Comparison of ENCODE assay signal across 21 mouse cellular contexts in the genomic region with DNA sequence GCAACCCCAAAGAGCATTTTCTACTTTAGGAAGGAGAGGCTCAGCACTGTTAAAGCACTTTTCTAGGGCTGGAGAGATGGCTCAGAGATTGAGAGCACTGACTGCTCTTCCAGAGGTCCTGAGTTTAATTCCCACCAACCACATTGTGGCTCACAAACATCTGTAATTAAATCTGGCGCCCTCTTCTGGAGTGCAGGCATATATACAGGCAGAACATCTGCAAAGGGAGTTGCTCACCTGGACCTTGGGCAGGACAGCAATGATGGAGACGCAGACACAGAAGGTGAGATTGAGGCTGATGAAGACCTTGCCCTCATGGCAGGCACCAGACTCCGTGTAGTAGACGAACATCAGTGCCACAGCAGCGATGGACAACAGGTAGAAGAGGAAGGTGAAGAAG. TPM values are rescaled to one million over a fixed set of nuclear protein-coding genes. Genes with fewer than 3 reads are reported as not detected.
DNase-seq lines count a peak whose midpoint lies in the region; ATAC-seq and TF ChIP-seq lines count a peak whose summit lies in the region.
"Had no signal": no experiment of that assay in that cellular context is flagged by ENCODE, and none has a peak within 500 bp of the region (broad histone marks: within the 10 kb centered on the region; RNA-seq: fewer than 3 reads in every experiment).

No protein-coding gene starts in this region.

- no peaks in the 10 kb centered on the region for H3K36me3 ChIP-seq in heart, adult 2 months (ENCODE audit: control insufficient read depth, insufficient read depth, low read length)
- no peaks in the 10 kb centered on the region for H3K36me3 ChIP-seq in liver, embryonic 14.5 days (replicated peaks; ENCODE audit: control insufficient read depth, insufficient read depth, low read depth)
- H3K36me3 ChIP-seq in liver, embryonic 11.5 days (ENCODE audit: control insufficient read depth, insufficient read depth, low read length): no peaks in the 10 kb centered on the region
- H3K36me3 ChIP-seq in CH12.LX (replicated peaks in 1 of 2; ENCODE audit: control insufficient read depth in 1 of 2, insufficient read depth in 1 of 2, low read length in 1 of 2): no peaks in the 10 kb centered on the region
- H3K36me3 ChIP-seq in midbrain, embryonic 10.5 days: peaks cover 76% of the 10 kb centered on the region
- H3K36me3 ChIP-seq: heart, embryonic 13.5 days had no signal

- TF ChIP-seq EP300 in heart, adult 2 months (IDR thresholded peaks at IDR 0.05; ENCODE audit: insufficient read depth, low read depth, low read length): no peak
- no peak for TF ChIP-seq EP300 in liver, embryonic 14.5 days (IDR thresholded peaks at IDR 0.05; ENCODE audit: low read depth)
- no peak for TF ChIP-seq EP300 in CH12.LX (IDR thresholded peaks at IDR 0.05; ENCODE audit: low read length)

- TF ChIP-seq POLR2A in heart, adult 2 months (IDR thresholded peaks at IDR 0.05; ENCODE audit: insufficient read depth, low read depth, low read length): no peak
- TF ChIP-seq POLR2A in CH12.LX (IDR thresholded peaks at IDR 0.05; ENCODE audit: low read depth, low read length): no peak
- TF ChIP-seq POLR2A in bone marrow macrophage, adult 2 months (IDR thresholded peaks at IDR 0.05; ENCODE audit: borderline replicate concordance, low read depth, low read length): no peak

- H3K4me3 ChIP-seq in heart, adult 2 months: no peak overlapping the region
- H3K4me3 ChIP-seq in liver, embryonic 14.5 days (ENCODE audit: insufficient read depth in 1 of 2, low read depth in 2 of 2, low read length in 2 of 2): no peak overlapping the region
- no peak overlapping the region for H3K4me3 ChIP-seq in liver, embryonic 11.5 days (ENCODE audit: low read depth, low read length)
- H3K4me3 ChIP-seq in CH12.LX (replicated peaks in 1 of 3; ENCODE audit: low read depth in 2 of 3, low read length in 2 of 3, poor library complexity in 1 of 3): no peak overlapping the region
- no peak overlapping the region for H3K4me3 ChIP-seq in bone marrow macrophage, adult 2 months (ENCODE audit: insufficient read depth, low read length)
- no peak overlapping the region for H3K4me3 ChIP-seq in midbrain, embryonic 10.5 days
- H3K4me3 ChIP-seq: forebrain, embryonic 15.5 days; heart, embryonic 13.5 days; hindbrain, embryonic 13.5 days; kidney, embryonic 15.5 days; megakaryocyte, embryonic 14.5 days; myocyte had no signal

- 30% methylated on average over 5 of the region's 5 CpGs for WGBS in heart, adult 2 months
- 18% methylated on average over 5 of the region's 5 CpGs for WGBS in liver, embryonic 14.5 days (ENCODE audit: insufficient replicate concordance)
- 31% methylated on average over 5 of the region's 5 CpGs for WGBS in liver, embryonic 11.5 days
- 36% methylated on average over 5 of the region's 5 CpGs for WGBS in midbrain, embryonic 10.5 days

- H3K79me2 ChIP-seq in heart, adult 2 months (replicated peaks; ENCODE audit: control insufficient read depth, insufficient read depth, low read length): no peaks in the 10 kb centered on the region
- no peaks in the 10 kb centered on the region for H3K79me2 ChIP-seq in CH12.LX (replicated peaks; ENCODE audit: control insufficient read depth, extremely low read depth, insufficient read depth, poor library complexity, severe bottlenecking)

- peak; percentile 57 for TF ChIP-seq CTCF in heart, adult 2 months (IDR thresholded peaks at IDR 0.05)
- peak; percentile 74 for TF ChIP-seq CTCF in liver, embryonic 14.5 days (IDR thresholded peaks at IDR 0.05; ENCODE audit: low read depth)
- TF ChIP-seq CTCF in CH12.LX (conservative IDR thresholded peaks at IDR 0.05 in 1 of 2, IDR thresholded peaks at IDR 0.05 in 1 of 2; ENCODE audit: low read depth in 2 of 2, low read length in 2 of 2): peak in 1 of 2 experiments; percentile 53; a peak in 3 of 4 replicates
- TF ChIP-seq CTCF in bone marrow macrophage, adult 2 months (IDR thresholded peaks at IDR 0.05; ENCODE audit: low read depth, low read length): peak; percentile 55

- intact Hi-C loops in heart, adult 2 months (cut with DNase I): no loop called here
- intact Hi-C loops in heart, postnatal 10 days (cut with DNase I): no loop called here

- DNase-seq in heart, adult 2 months: no peak
- DNase-seq in heart, postnatal 10 days: no peak
- no peak for DNase-seq in liver, embryonic 14.5 days (ENCODE audit: low read depth in 3 of 3, low spot score in 3 of 3)
- no peak for DNase-seq in liver, embryonic 11.5 days (ENCODE audit: low spot score)
- DNase-seq in CH12.LX (ENCODE audit: extremely low read depth): peak; percentile 20
- DNase-seq in cerebellum, adult 9-10 months: no peak
- no peak for DNase-seq in midbrain, embryonic 10.5 days (ENCODE audit: low spot score)
- DNase-seq: adrenal gland, postnatal 25 days; cerebellum, adult 11 months; gastrocnemius, postnatal 14 days; lung, adult 2 months; right cerebral cortex, postnatal 14 days had no signal

- dilution Hi-C loops in CH12.LX (cut with MboI; ENCODE audit: extremely low pct_ligation_motif_present, extremely low pct_unique_long_range_greater_than_20kb, low sequenced_read_pairs): no loop called here

- ATAC-seq in liver, embryonic 14.5 days (ENCODE audit: insufficient read depth): no peak
- no peak for ATAC-seq in liver, embryonic 11.5 days (replicated peaks; ENCODE audit: low FRiP score)
- ATAC-seq: forebrain, embryonic 15.5 days had no signal

- no peak overlapping the region for H3K27ac ChIP-seq in heart, adult 2 months
- no peak overlapping the region for H3K27ac ChIP-seq in liver, embryonic 14.5 days
- no peak overlapping the region for H3K27ac ChIP-seq in liver, embryonic 11.5 days (ENCODE audit: low read depth, low read length)
- no peak overlapping the region for H3K27ac ChIP-seq in CH12.LX (ENCODE audit: insufficient read depth, low read depth)
- H3K27ac ChIP-seq in bone marrow macrophage, adult 2 months (ENCODE audit: insufficient read depth, low read depth, low read length): no peak overlapping the region
- no peak overlapping the region for H3K27ac ChIP-seq in midbrain, embryonic 10.5 days (replicated peaks)
- H3K27ac ChIP-seq: forebrain, embryonic 15.5 days; heart, embryonic 13.5 days; hindbrain, embryonic 13.5 days; kidney, embryonic 15.5 days had no signal

- H3K9me3 ChIP-seq in liver, embryonic 14.5 days (ENCODE audit: control insufficient read depth, low read length): no peaks in the 10 kb centered on the region
- no peaks in the 10 kb centered on the region for H3K9me3 ChIP-seq in liver, embryonic 11.5 days (ENCODE audit: control insufficient read depth, low read length)
- H3K9me3 ChIP-seq in CH12.LX (replicated peaks; ENCODE audit: low read length): peaks cover 5% of the 10 kb centered on the region
- no peaks in the 10 kb centered on the region for H3K9me3 ChIP-seq in midbrain, embryonic 10.5 days (replicated peaks)
- H3K9me3 ChIP-seq: forebrain, embryonic 15.5 days; heart, embryonic 13.5 days; hindbrain, embryonic 13.5 days; kidney, embryonic 15.5 days had no signal

- no peaks in the 10 kb centered on the region for H3K4me1 ChIP-seq in heart, adult 2 months (ENCODE audit: control insufficient read depth, insufficient read depth, low read length)
- no peaks in the 10 kb centered on the region for H3K4me1 ChIP-seq in liver, embryonic 14.5 days (replicated peaks; ENCODE audit: control insufficient read depth in 2 of 2, insufficient read depth in 2 of 2, low read length in 1 of 2)
- H3K4me1 ChIP-seq in liver, embryonic 11.5 days (replicated peaks; ENCODE audit: control insufficient read depth, insufficient read depth, low read length): no peaks in the 10 kb centered on the region; the same call in 1 of the 2 replicates
- peaks cover 3 to 8% of the 10 kb centered on the region in 2 experiments; a peak in 3 of 4 replicates for H3K4me1 ChIP-seq in CH12.LX (ENCODE audit: control insufficient read depth in 1 of 2, insufficient read depth in 2 of 2)
- no peaks in the 10 kb centered on the region for H3K4me1 ChIP-seq in bone marrow macrophage, adult 2 months (ENCODE audit: control insufficient read depth, insufficient read depth, low read length)
- peaks cover 18% of the 10 kb centered on the region for H3K4me1 ChIP-seq in midbrain, embryonic 10.5 days
- H3K4me1 ChIP-seq: heart, embryonic 13.5 days had no signal

- no peak for TF ChIP-seq RAD21 in CH12.LX (IDR thresholded peaks at IDR 0.05; ENCODE audit: low read depth, low read length)

- H3K9ac ChIP-seq in heart, adult 2 months (ENCODE audit: low read depth, low read length): no peak overlapping the region
- no peak overlapping the region for H3K9ac ChIP-seq in liver, embryonic 14.5 days (replicated peaks)
- H3K9ac ChIP-seq in liver, embryonic 11.5 days (ENCODE audit: low read depth, low read length): no peak overlapping the region
- no peak overlapping the region for H3K9ac ChIP-seq in CH12.LX (ENCODE audit: insufficient read depth, low read depth)
- H3K9ac ChIP-seq: forebrain, embryonic 15.5 days; heart, embryonic 13.5 days; hindbrain, embryonic 13.5 days; kidney, embryonic 15.5 days had no signal

- in situ Hi-C loops in CH12.LX (cut with MboI; ENCODE audit: low pct_ligation_motif_present, low pct_unique_long_range_greater_than_20kb, low sequenced_read_pairs): no loop called here

- H3K27me3 ChIP-seq in heart, adult 2 months (ENCODE audit: control insufficient read depth, insufficient read depth, low read length): no peaks in the 10 kb centered on the region
- H3K27me3 ChIP-seq in liver, embryonic 14.5 days (ENCODE audit: control insufficient read depth, insufficient read depth, low read length): peaks cover 8% of the 10 kb centered on the region
- H3K27me3 ChIP-seq in liver, embryonic 11.5 days (replicated peaks; ENCODE audit: control insufficient read depth, insufficient read depth, low read length): peaks cover 15% of the 10 kb centered on the region
- H3K27me3 ChIP-seq in CH12.LX (replicated peaks): peaks cover 68% of the 10 kb centered on the region
- H3K27me3 ChIP-seq in midbrain, embryonic 10.5 days (ENCODE audit: low read depth, poor library complexity, severe bottlenecking): peaks cover 25% of the 10 kb centered on the region
- H3K27me3 ChIP-seq: forebrain, embryonic 15.5 days; hindbrain, embryonic 13.5 days had no signal

- H3K4me2 ChIP-seq in liver, embryonic 14.5 days (ENCODE audit: low read depth): no peak overlapping the region
- no peak overlapping the region for H3K4me2 ChIP-seq in liver, embryonic 11.5 days
- H3K4me2 ChIP-seq in CH12.LX (ENCODE audit: insufficient read depth, low read depth, poor library complexity, severe bottlenecking): no peak overlapping the region
- H3K4me2 ChIP-seq: forebrain, embryonic 15.5 days; heart, embryonic 13.5 days; hindbrain, embryonic 13.5 days; kidney, embryonic 15.5 days had no signal

RNA-seq across cellular contexts. Expression of gene Serinc2, which starts 18.6 kb away (rescaled TPM):
- 1 to 10 TPM; 1.8 to 2.8 TPM for total RNA-seq in heart, adult 2 months (2021)
- polyA plus RNA-seq in heart, adult 2 months (2012; rRNA removed): 1.4 and 1.8 TPM in 2 replicates
- total RNA-seq in heart, postnatal 10 days (2021): 1 to 10 TPM; 3.0 to 3.1 TPM
- polyA plus RNA-seq in liver, embryonic 14.5 days (2012; rRNA removed): 0.45 and 0.48 TPM in 2 replicates
- 0.23 and 0.30 TPM in 2 replicates for polyA plus RNA-seq in liver, embryonic 14.5 days (2014; fragmentation: Nextera tagmentation; extraction: Ambion mirVana)
- 6.1 and 6.8 TPM in 2 replicates for polyA plus RNA-seq in liver, embryonic 11.5 days (2014; fragmentation: Nextera tagmentation; extraction: Ambion mirVana)
- total RNA-seq in CH12.LX (2012; rRNA removed): 0.08 TPM in 1 of 2 replicates, not detected in the other
- total RNA-seq in CH12.LX (2014; rRNA removed): not detected in 2 replicates
- polyA plus RNA-seq in CH12.LX (2012; ENCODE audit: insufficient read length, low read depth): 0.20 TPM in 1 of 2 replicates, not detected in the other
- polyA plus RNA-seq in bone marrow macrophage, adult 2 months (2012; ENCODE audit: insufficient read depth, insufficient read length, missing spikeins): 1.0 and 1.3 TPM in 2 replicates
- polyA plus RNA-seq in midbrain, embryonic 10.5 days (2016; fragmentation: Nextera tagmentation; extraction: Ambion mirVana): 40.1 and 59.3 TPM in 2 replicates
- total RNA-seq: common myeloid progenitor, adult 5-6 weeks had no signal

RNA-seq across cellular contexts. Expression of gene Gm853, which starts 38.2 kb away (rescaled TPM):
- not detected for total RNA-seq in heart, adult 2 months (2021)
- not detected in 2 replicates for polyA plus RNA-seq in heart, adult 2 months (2012; rRNA removed)
- total RNA-seq in heart, postnatal 10 days (2021): not detected
- polyA plus RNA-seq in liver, embryonic 14.5 days (2012; rRNA removed): 0.01 TPM in 1 of 2 replicates, not detected in the other
- not detected in 2 replicates for polyA plus RNA-seq in liver, embryonic 14.5 days (2014; fragmentation: Nextera tagmentation; extraction: Ambion mirVana)
- not detected in 2 replicates for polyA plus RNA-seq in liver, embryonic 11.5 days (2014; fragmentation: Nextera tagmentation; extraction: Ambion mirVana)
- not detected in 2 replicates for total RNA-seq in CH12.LX (2012; rRNA removed)
- not detected in 2 replicates for total RNA-seq in CH12.LX (2014; rRNA removed)
- not detected in 2 replicates for polyA plus RNA-seq in CH12.LX (2012; ENCODE audit: insufficient read length, low read depth)
- not detected in 2 replicates for polyA plus RNA-seq in bone marrow macrophage, adult 2 months (2012; ENCODE audit: insufficient read depth, insufficient read length, missing spikeins)
- polyA plus RNA-seq in midbrain, embryonic 10.5 days (2016; fragmentation: Nextera tagmentation; extraction: Ambion mirVana): 0.31 TPM in 1 of 2 replicates, not detected in the other
- total RNA-seq: adrenal gland, postnatal 25 days; common myeloid progenitor, adult 5-6 weeks; gastrocnemius, postnatal 14 days had no signal
- polyA plus RNA-seq: heart, embryonic 13.5 days; limb, embryonic 11.5 days; lung, adult 2 months; myocyte had no signal

RNA-seq across cellular contexts. Expression of gene Fabp3, which starts 48.0 kb away (rescaled TPM):
- 1,000 to 10,000 TPM; 5,566 to 6,234 TPM for total RNA-seq in heart, adult 2 months (2021)
- 6,657 and 8,958 TPM in 2 replicates for polyA plus RNA-seq in heart, adult 2 months (2012; rRNA removed)
- 1,000 to 10,000 TPM; 7,205 to 8,003 TPM for total RNA-seq in heart, postnatal 10 days (2021)
- 0.15 and 0.61 TPM in 2 replicates for polyA plus RNA-seq in liver, embryonic 14.5 days (2012; rRNA removed)
- 0.22 and 0.29 TPM in 2 replicates for polyA plus RNA-seq in liver, embryonic 14.5 days (2014; fragmentation: Nextera tagmentation; extraction: Ambion mirVana)
- 5.0 and 6.4 TPM in 2 replicates for polyA plus RNA-seq in liver, embryonic 11.5 days (2014; fragmentation: Nextera tagmentation; extraction: Ambion mirVana)
- total RNA-seq in CH12.LX (2012; rRNA removed) (not detected in 2 replicates), CH12.LX (2014; rRNA removed) (not detected in 2 replicates)
- 0.38 TPM in 1 of 2 replicates, not detected in the other for polyA plus RNA-seq in CH12.LX (2012; ENCODE audit: insufficient read length, low read depth)
- 3.0 and 3.9 TPM in 2 replicates for polyA plus RNA-seq in bone marrow macrophage, adult 2 months (2012; ENCODE audit: insufficient read depth, insufficient read length, missing spikeins)
- 7.2 and 11.0 TPM in 2 replicates for polyA plus RNA-seq in midbrain, embryonic 10.5 days (2016; fragmentation: Nextera tagmentation; extraction: Ambion mirVana)
- total RNA-seq: common myeloid progenitor, adult 5-6 weeks had no signal

RNA-seq across cellular contexts. Expression of gene Gm10570, which starts 48.1 kb away (rescaled TPM):
- not detected for total RNA-seq in heart, adult 2 months (2021)
- polyA plus RNA-seq in heart, adult 2 months (2012; rRNA removed): 0.27 and 0.73 TPM in 2 replicates
- total RNA-seq in heart, postnatal 10 days (2021): 1 to 10 TPM in 1 of 2 experiments, not detected in 1; 1.1 TPM
- 0.08 TPM in 1 of 2 replicates, not detected in the other for polyA plus RNA-seq in liver, embryonic 14.5 days (2012; rRNA removed)
- polyA plus RNA-seq in liver, embryonic 14.5 days (2014; fragmentation: Nextera tagmentation; extraction: Ambion mirVana): not detected in 2 replicates
- polyA plus RNA-seq in liver, embryonic 11.5 days (2014; fragmentation: Nextera tagmentation; extraction: Ambion mirVana): not detected in 2 replicates
- total RNA-seq in CH12.LX (2012; rRNA removed): not detected in 2 replicates
- total RNA-seq in CH12.LX (2014; rRNA removed): not detected in 2 replicates
- polyA plus RNA-seq in CH12.LX (2012; ENCODE audit: insufficient read length, low read depth): not detected in 2 replicates
- polyA plus RNA-seq in bone marrow macrophage, adult 2 months (2012; ENCODE audit: insufficient read depth, insufficient read length, missing spikeins): not detected in 2 replicates
- polyA plus RNA-seq in midbrain, embryonic 10.5 days (2016; fragmentation: Nextera tagmentation; extraction: Ambion mirVana): not detected in 2 replicates
- total RNA-seq: adrenal gland, postnatal 25 days; common myeloid progenitor, adult 5-6 weeks; gastrocnemius, postnatal 14 days had no signal
- polyA plus RNA-seq: limb, embryonic 11.5 days; lung, adult 2 months had no signal

Comparison
In these comparisons a context has a peak if more than half of its experiments do, and no peak if none do; other contexts are left out.
1. RNA of gene Fabp3, which starts 48.0 kb away (polyA plus RNA-seq): 6,657 to 8,958 TPM in heart, adult 2 months; 7.2 to 11.0 TPM in midbrain, embryonic 10.5 days, 5.0 to 6.4 TPM in liver, embryonic 11.5 days, 3.0 to 3.9 TPM in bone marrow macrophage, adult 2 months, 0.15 to 0.61 TPM in liver, embryonic 14.5 days and 0.38 TPM in CH12.LX; every median in the first group is over 100 times any median in the second.